Mouse (Mus musculus): Measurements from ENCODE around the gene Il12a. TPM values are rescaled to one million over a fixed set of nuclear protein-coding genes. Genes with fewer than 3 reads are reported as not detected.
"Not testable (repeated sequence)": the region's sequence is repeated elsewhere in the genome, so short reads cannot be mapped to it uniquely, and the experiment has no call there.

The Il12a gene
- total and polyA plus RNA-seq, 2 experiments from 2014 or later = 0.68 TPM; not detected in 1

DNA sequence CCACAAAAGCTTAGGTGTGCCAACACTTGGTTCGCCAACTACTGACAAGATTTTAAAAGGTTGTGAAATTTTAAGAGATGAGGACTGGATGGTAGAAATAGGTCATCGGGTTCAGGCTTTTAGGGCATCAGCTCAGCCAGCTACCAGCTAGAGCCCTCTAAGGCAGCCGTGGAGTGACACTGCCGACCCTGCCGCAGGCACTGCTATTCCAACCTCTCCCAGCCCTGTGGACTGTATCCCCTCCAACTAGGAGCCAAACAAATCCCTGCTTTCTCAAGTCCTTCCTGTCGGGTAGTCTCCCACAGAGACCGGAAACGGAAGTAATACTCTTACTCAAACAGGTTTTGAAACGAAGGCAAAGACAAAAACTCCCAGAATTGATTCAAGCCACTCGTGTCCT lies 15.9 kb downstream of the Il12a start:
- Histone ChIP-seq H3K9me3 (ENCODE audit: low read length) (no peaks in the 10 kb centered on the region), H3K4me1 (ENCODE audit: insufficient read depth, low read length) (no peaks in the 10 kb centered on the region), H3K4me2 (ENCODE audit: low read depth, low read length) (no peak overlapping the region), H3K27me3 (ENCODE audit: insufficient read depth, low read length) (no peaks in the 10 kb centered on the region), H3K4me3 (ENCODE audit: low read length) (no peak overlapping the region), H3K27ac (no peak overlapping the region), H3K36me3 (ENCODE audit: insufficient read depth, low read length) (no peaks in the 10 kb centered on the region), H3K9ac (replicated peaks; ENCODE audit: low read length) (no peak overlapping the region)
- DNase-seq (ENCODE audit: low spot score) = no peak
- WGBS = 87% methylated on average over 10 of the region's 10 CpGs
- no peak for ATAC-seq
- no peak for TF ChIP-seq CTCF (IDR thresholded peaks at IDR 0.05; ENCODE audit: low read depth)

DNA sequence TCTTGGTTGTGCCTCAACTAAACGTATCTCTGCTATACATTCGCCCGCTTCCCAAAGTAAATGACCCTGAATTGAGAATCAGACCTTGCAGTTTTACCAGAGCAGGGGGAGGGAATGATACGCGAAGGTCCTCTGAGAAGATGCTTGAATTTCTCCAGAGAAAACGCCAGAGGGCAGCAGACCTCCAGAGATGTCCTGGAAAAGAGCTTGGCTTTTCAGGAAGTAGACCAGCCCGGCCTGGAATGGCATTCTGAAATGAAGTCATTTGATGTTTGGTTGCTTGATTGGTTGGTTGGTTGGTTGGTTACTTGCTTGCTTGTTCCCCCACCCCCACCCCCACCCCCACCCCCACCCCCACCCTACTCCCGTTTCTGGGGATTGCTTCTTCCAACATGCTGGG lies 17.8 kb downstream of the Il12a start:
- 49% methylated on average over 8 of the region's 8 CpGs for WGBS
- peak; percentile 81 for DNase-seq (ENCODE audit: low spot score)
- H3K27me3 ChIP-seq (ENCODE audit: insufficient read depth, low read length) = no peaks in the 10 kb centered on the region
- no peak overlapping the region for H3K4me3 ChIP-seq (ENCODE audit: low read length)
- ATAC-seq = peak; percentile 64; the same call in 1 of the 2 replicates
- H3K4me2 ChIP-seq (ENCODE audit: low read depth, low read length) = no peak overlapping the region
- no peaks in the 10 kb centered on the region for H3K36me3 ChIP-seq (ENCODE audit: insufficient read depth, low read length)
- H3K9ac ChIP-seq (replicated peaks; ENCODE audit: low read length) = no peak overlapping the region
- no peak overlapping the region for H3K27ac ChIP-seq
- H3K9me3 ChIP-seq (ENCODE audit: low read length) = no peaks in the 10 kb centered on the region
- H3K4me1 ChIP-seq (ENCODE audit: insufficient read depth, low read length) = no peaks in the 10 kb centered on the region
- TF ChIP-seq CTCF (IDR thresholded peaks at IDR 0.05; ENCODE audit: low read depth) = peak; percentile 76

DNA sequence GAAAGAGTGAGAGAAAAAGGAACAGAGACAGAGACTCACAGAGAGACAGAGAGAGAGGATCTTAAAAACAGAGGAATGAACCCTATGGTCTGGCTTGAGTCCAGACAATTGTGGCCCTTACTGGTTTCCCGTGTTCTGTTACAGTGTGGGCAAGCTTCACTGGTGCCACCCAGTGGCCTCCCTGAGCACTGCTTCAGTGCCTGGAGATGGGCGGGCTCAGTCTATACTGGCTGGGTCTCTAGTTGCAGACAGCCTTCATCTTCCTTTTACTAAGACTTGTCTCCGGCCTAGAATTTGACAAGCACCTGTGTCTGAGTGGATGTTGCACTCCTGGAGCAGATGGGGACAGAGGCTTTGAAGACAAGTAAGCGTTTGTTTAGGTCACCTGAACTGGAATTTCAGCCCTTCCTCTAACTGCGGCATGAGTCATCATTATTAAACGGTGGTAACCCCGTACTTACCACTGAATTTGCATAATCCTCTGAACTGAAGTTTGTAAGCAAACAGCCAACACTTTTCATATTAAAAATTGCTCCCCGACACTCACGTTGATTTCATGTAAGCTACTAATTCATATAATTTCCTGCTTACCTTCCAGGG lies 18.9 kb downstream of the Il12a start:
- 61% methylated on average over 9 of the region's 9 CpGs for WGBS
- ATAC-seq = peak; percentile 69; the same call in 1 of the 2 replicates
- no peaks in the 10 kb centered on the region for H3K36me3 ChIP-seq (ENCODE audit: insufficient read depth, low read length)

DNA sequence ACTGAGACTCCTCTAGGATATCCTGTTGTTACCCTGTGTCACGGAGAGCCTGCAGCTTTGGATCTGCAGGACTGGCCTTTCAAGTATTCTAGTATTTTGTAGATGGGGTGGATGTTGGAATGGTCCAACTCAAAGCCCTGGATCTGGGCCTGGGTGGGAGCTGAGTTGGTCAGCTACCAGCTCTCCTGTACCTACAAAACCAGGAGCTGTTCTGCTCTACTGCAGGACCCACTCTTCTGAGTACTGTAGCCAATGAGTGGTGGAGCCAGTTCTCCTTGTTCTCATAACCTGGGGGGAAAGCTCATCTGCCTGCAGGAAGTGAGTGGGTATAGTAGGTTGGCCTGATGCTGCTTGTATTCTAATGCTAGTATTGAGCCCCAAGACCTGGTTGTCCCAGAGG lies 20.0 kb downstream of the Il12a start:
- no peak overlapping the region for H3K4me3 ChIP-seq (ENCODE audit: low read length)
- no peaks in the 10 kb centered on the region for H3K9me3 ChIP-seq (ENCODE audit: low read length)
- H3K36me3 ChIP-seq (ENCODE audit: insufficient read depth, low read length) = no peaks in the 10 kb centered on the region
- H3K4me2 ChIP-seq (ENCODE audit: low read depth, low read length) = no peak overlapping the region
- no peak overlapping the region for H3K27ac ChIP-seq
- 78% methylated on average over 1 of the region's 1 CpGs for WGBS
- no peaks in the 10 kb centered on the region for H3K27me3 ChIP-seq (ENCODE audit: insufficient read depth, low read length)
- no peak for ATAC-seq
- no peak for TF ChIP-seq CTCF (IDR thresholded peaks at IDR 0.05; ENCODE audit: low read depth)
- no peaks in the 10 kb centered on the region for H3K4me1 ChIP-seq (ENCODE audit: insufficient read depth, low read length)
- no peak overlapping the region for H3K9ac ChIP-seq (replicated peaks; ENCODE audit: low read length)
- no peak for DNase-seq (ENCODE audit: low spot score)

More for the DNA sequence above, 18.9 kb downstream of the Il12a start:
- H3K4me1 ChIP-seq (ENCODE audit: insufficient read depth, low read length) = no peaks in the 10 kb centered on the region
- H3K9ac ChIP-seq (replicated peaks; ENCODE audit: low read length) = no peak overlapping the region
- no peak overlapping the region for H3K27ac ChIP-seq
- no peaks in the 10 kb centered on the region for H3K27me3 ChIP-seq (ENCODE audit: insufficient read depth, low read length)
- no peak overlapping the region for H3K4me3 ChIP-seq (ENCODE audit: low read length)
- no peaks in the 10 kb centered on the region for H3K9me3 ChIP-seq (ENCODE audit: low read length)
- H3K4me2 ChIP-seq (ENCODE audit: low read depth, low read length) = no peak overlapping the region
- DNase-seq (ENCODE audit: low spot score) = peak; percentile 59
- TF ChIP-seq CTCF (IDR thresholded peaks at IDR 0.05; ENCODE audit: low read depth) = peak; percentile 80

DNA sequence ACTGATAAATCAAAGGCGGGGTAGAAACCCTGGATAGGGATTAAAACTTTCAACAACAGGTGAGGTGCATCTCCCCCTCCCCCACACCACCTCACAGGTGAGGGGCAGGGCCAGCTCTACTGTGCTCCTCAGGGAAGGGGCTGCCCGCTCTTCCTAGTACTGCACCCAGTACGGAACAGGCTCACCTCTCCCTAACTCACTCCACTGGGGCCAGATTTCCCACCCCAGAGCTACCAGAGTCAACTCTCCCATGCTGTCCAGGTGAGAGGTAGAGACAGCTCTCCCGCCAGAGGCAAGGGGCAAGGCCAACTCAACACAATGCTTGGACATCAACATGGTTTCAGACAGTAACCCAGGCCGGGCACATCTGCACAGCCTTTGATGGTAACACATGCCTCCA lies 21.1 kb downstream of the Il12a start:
- Histone ChIP-seq H3K9me3 (ENCODE audit: low read length) (no peaks in the 10 kb centered on the region), H3K27ac (no peak overlapping the region), H3K4me3 (ENCODE audit: low read length) (no peak overlapping the region), H3K4me2 (ENCODE audit: low read depth, low read length) (no peak overlapping the region), H3K27me3 (ENCODE audit: insufficient read depth, low read length) (no peaks in the 10 kb centered on the region), H3K4me1 (ENCODE audit: insufficient read depth, low read length) (no peaks in the 10 kb centered on the region), H3K9ac (replicated peaks; ENCODE audit: low read length) (no peak overlapping the region), H3K36me3 (ENCODE audit: insufficient read depth, low read length) (no peaks in the 10 kb centered on the region)
- DNase-seq (ENCODE audit: low spot score) (no peak), ATAC-seq (no peak)
- WGBS = 88% methylated on average over 5 of the region's 5 CpGs
- no peak for TF ChIP-seq CTCF (IDR thresholded peaks at IDR 0.05; ENCODE audit: low read depth)

DNA sequence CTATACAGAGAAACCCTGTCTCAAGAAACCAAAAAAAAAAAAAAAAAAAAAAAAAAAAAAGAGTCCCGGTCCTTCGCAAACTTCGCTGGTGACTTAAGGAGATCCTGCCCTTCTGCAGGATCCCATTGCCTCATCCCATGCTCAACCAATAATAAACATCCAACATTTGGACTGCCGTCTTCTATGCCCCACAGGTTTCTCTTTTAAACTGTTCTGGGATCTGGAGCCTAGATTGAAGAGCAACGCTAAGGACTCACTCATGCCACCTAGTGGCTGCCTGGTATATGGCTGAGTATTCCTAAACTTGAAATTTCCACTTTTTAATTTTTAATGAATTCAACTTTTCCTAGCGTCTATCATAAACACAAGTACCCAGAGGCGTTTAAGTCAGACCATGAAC lies 23.1 kb downstream of the Il12a start:
- peak; percentile 85 for TF ChIP-seq CTCF (IDR thresholded peaks at IDR 0.05; ENCODE audit: low read depth)
- H3K27ac ChIP-seq = no peak overlapping the region
- WGBS = 16% methylated on average over 7 of the region's 7 CpGs
- no peaks in the 10 kb centered on the region for H3K4me1 ChIP-seq (ENCODE audit: insufficient read depth, low read length)
- H3K36me3 ChIP-seq (ENCODE audit: insufficient read depth, low read length) = no peaks in the 10 kb centered on the region
- no peaks in the 10 kb centered on the region for H3K27me3 ChIP-seq (ENCODE audit: insufficient read depth, low read length)
- 0 out of 2 replicates have a peak, but pooled peaks have one; percentile 64 for ATAC-seq
- no peak overlapping the region for H3K9ac ChIP-seq (replicated peaks; ENCODE audit: low read length)
- H3K9me3 ChIP-seq (ENCODE audit: low read length) = no peaks in the 10 kb centered on the region
- H3K4me3 ChIP-seq (ENCODE audit: low read length) = no peak overlapping the region; the same call in 1 of the 2 replicates
- peak; percentile 87 for DNase-seq (ENCODE audit: low spot score)
- peak overlapping the region; percentile 32 for H3K4me2 ChIP-seq (ENCODE audit: low read depth, low read length)

DNA sequence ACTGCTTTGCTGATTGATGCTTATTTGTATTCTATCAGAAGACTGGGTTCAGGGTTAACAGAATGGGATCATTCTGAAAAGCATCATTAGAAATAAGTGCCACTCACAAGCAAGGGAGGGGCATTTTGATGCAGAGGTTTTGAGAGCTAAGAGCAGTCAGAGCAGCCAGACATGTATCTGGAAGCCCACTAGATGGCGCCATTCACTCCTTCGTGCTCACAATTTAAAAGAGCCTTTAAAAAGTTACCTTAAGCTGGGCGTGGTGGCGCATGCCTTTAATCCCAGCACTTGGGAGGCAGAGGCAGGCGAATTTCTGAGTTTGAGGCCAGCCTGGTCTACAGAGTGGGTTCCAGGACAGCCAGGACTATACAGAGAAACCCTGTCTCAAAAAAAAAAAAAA lies 26.9 kb downstream of the Il12a start:
- TF ChIP-seq CTCF (IDR thresholded peaks at IDR 0.05; ENCODE audit: low read depth) = peak; percentile 68
- not testable (repeated sequence) for H3K4me2 ChIP-seq (ENCODE audit: low read depth, low read length); H3K4me1 ChIP-seq (ENCODE audit: insufficient read depth, low read length); H3K4me3 ChIP-seq (ENCODE audit: low read length); H3K9ac ChIP-seq (replicated peaks; ENCODE audit: low read length); H3K27me3 ChIP-seq (ENCODE audit: insufficient read depth, low read length); H3K27ac ChIP-seq; H3K36me3 ChIP-seq (ENCODE audit: insufficient read depth, low read length); H3K9me3 ChIP-seq (ENCODE audit: low read length)
- ATAC-seq (peak; percentile 31; the same call in 1 of the 2 replicates), DNase-seq (ENCODE audit: low spot score) (peak; percentile 83)
- 38% methylated on average over 5 of the region's 5 CpGs for WGBS

All from hindbrain, postnatal 0 days (tissue).